Mouse (Mus musculus) kidney, postnatal 0 days (tissue): ENCODE data around the gene Fibcd1. TPM values are rescaled to one million over a fixed set of nuclear protein-coding genes. Genes with fewer than 3 reads are reported as not detected.
A peak's percentile ranks its signal among the peaks of the same experiment; 100 is the strongest.

ENCODE experiments used
- ATAC-seq: fragments of 200-750 bp; cut with Nextera tagmentation; replicated peaks from 2 replicates; pipeline ENCODE4 v1.8.0; 2017; ENCODE audit warnings: low read depth, moderate number of reproducible peaks, moderate TSS enrichment, moderate library complexity; ENCODE audit not compliant: low FRiP score
- DNase-seq: peaks from one replicate; pipeline ENCODE4 v3.0.0-alpha.2; 2016; ENCODE audit warnings: low spot score
- H3K27ac ChIP-seq: fragments of 300-500 bp; sonication (generic); 2 replicates; pipeline ENCODE4 v1.5.1; 2014; ENCODE audit warnings: mild to moderate bottlenecking
- H3K27me3 ChIP-seq: fragments of 300-500 bp; sonication (generic); 2 replicates; pipeline ENCODE4 v1.6.1; 2014; ENCODE audit warnings: low read length, mixed read lengths; ENCODE audit not compliant: insufficient read depth
- H3K36me3 ChIP-seq: fragments of 300-500 bp; sonication (generic); 2 replicates; pipeline ENCODE4 v1.6.1; 2014; ENCODE audit warnings: low read length, mixed read lengths; ENCODE audit not compliant: insufficient read depth
- H3K4me1 ChIP-seq: fragments of 300-500 bp; sonication (generic); replicated peaks from 2 replicates; pipeline ENCODE4 v1.6.1; 2014; ENCODE audit warnings: antibody characterized with exemption, low read length, mixed read lengths; ENCODE audit not compliant: insufficient read depth
- H3K4me2 ChIP-seq: fragments of 300-500 bp; sonication (generic); 2 replicates; pipeline ENCODE4 v1.6.1; 2014; ENCODE audit warnings: mild to moderate bottlenecking, low read length, moderate library complexity, mixed read lengths
- H3K4me3 ChIP-seq: fragments of 300-500 bp; sonication (generic); replicated peaks from 2 replicates; pipeline ENCODE4 v1.5.1; 2014; ENCODE audit warnings: low read depth, low read length
- H3K9ac ChIP-seq: fragments of 300-500 bp; sonication (generic); 2 replicates; pipeline ENCODE4 v1.6.1; 2014; ENCODE audit warnings: low read depth, low read length
- H3K9me3 ChIP-seq: fragments of 300-500 bp; sonication (generic); replicated peaks from 2 replicates; pipeline ENCODE4 v1.6.1; 2016; ENCODE audit warnings: low read length, inconsistent platforms, mixed read lengths
- CTCF ChIP-seq: IDR thresholded peaks from 2 replicates; pipeline ENCODE4 v1.5.1; 2016; ENCODE audit warnings: antibody characterized with exemption, low read depth, mild to moderate bottlenecking, moderate library complexity
- WGBS: fragments of 180-500 bp; shearing (Covaris S2); extraction: QIAGEN DNeasy Blood & Tissue Kit; methylation state at CpG from one replicate; pipeline ENCODE4 v1.1.7; 2014; 5-methylcytosine and 5-hydroxymethylcytosine counted together
- polyA plus RNA-seq: library from polyadenylated mRNA; unstranded; fragments of >200 nt; fragmentation: Nextera tagmentation; extraction: Ambion mirVana; gene quantifications from 2 replicates; pipeline ENCODE4 v1.2.1, GENCODE M21; 2015

Gene Fibcd1
- polyA plus RNA-seq, 1 experiment from 2014 or later = 0.75 TPM

- ATAC-seq (no peak), DNase-seq (peak; percentile 90)
- Histone ChIP-seq H3K4me3 (no peak overlapping the region), H3K4me2 (no peak overlapping the region), H3K4me1 (0 out of 2 replicates have a peak, but pooled peaks cover 3% of the 10 kb centered on the region), H3K27ac (no peak overlapping the region), H3K27me3 (no peaks in the 10 kb centered on the region), H3K36me3 (peaks cover 64% of the 10 kb centered on the region), H3K9ac (no peak overlapping the region), H3K9me3 (no peaks in the 10 kb centered on the region)
- TF ChIP-seq CTCF = peak; percentile 94
- 18% methylated on average over 7 of the region's 7 CpGs for WGBS
Observed at GRCm38 (mm10) chr2:31787029-31787428, 58.8 kb downstream of the Fibcd1 start.

GRCm38 (mm10) chr2:31785074-31785473 is 60.7 kb downstream of the Fibcd1 start:
- no peak overlapping the region for H3K9ac ChIP-seq
- ATAC-seq (no peak), DNase-seq (peak; percentile 93)
- no peak overlapping the region for H3K4me3 ChIP-seq
- no peaks in the 10 kb centered on the region for H3K4me1 ChIP-seq
- H3K27me3 ChIP-seq = no peaks in the 10 kb centered on the region
- H3K9me3 ChIP-seq = no peaks in the 10 kb centered on the region
- H3K27ac ChIP-seq = no peak overlapping the region
- H3K36me3 ChIP-seq = peaks cover 64% of the 10 kb centered on the region
- 28% methylated on average over 9 of the region's 9 CpGs for WGBS
- peak; percentile 94 for TF ChIP-seq CTCF
- H3K4me2 ChIP-seq = no peak overlapping the region

GRCm38 (mm10) chr2:31782958-31783602 is 62.7 kb downstream of the Fibcd1 start:
- H3K27me3 ChIP-seq = no peaks in the 10 kb centered on the region
- H3K27ac ChIP-seq = no peak overlapping the region
- no peak overlapping the region for H3K9ac ChIP-seq
- 56% methylated on average over 8 of the region's 8 CpGs for WGBS
- H3K9me3 ChIP-seq = no peaks in the 10 kb centered on the region
- peaks cover 67% of the 10 kb centered on the region for H3K36me3 ChIP-seq
- peak; percentile 73 for ATAC-seq
- peak; percentile 55 for TF ChIP-seq CTCF
- no peak for DNase-seq
- H3K4me1 ChIP-seq = no peaks in the 10 kb centered on the region
- H3K4me2 ChIP-seq = no peak overlapping the region
- no peak overlapping the region for H3K4me3 ChIP-seq

GRCm38 (mm10) chr2:31779258-31779657 is 66.5 kb downstream of the Fibcd1 start:
- no peaks in the 10 kb centered on the region for H3K27me3 ChIP-seq
- no peaks in the 10 kb centered on the region for H3K4me1 ChIP-seq
- H3K4me2 ChIP-seq = no peak overlapping the region
- no peaks in the 10 kb centered on the region for H3K9me3 ChIP-seq
- 89% methylated on average over 2 of the region's 2 CpGs for WGBS
- no peak for TF ChIP-seq CTCF
- ATAC-seq (no peak), DNase-seq (no peak)
- H3K27ac ChIP-seq = no peak overlapping the region
- no peak overlapping the region for H3K4me3 ChIP-seq
- H3K9ac ChIP-seq = no peak overlapping the region
- H3K36me3 ChIP-seq = peaks cover 43% of the 10 kb centered on the region

- H3K27ac ChIP-seq = no peak overlapping the region
- peaks cover 8% of the 10 kb centered on the region for H3K4me1 ChIP-seq
- TF ChIP-seq CTCF = no peak
- no peak overlapping the region for H3K4me2 ChIP-seq
- peaks cover 33% of the 10 kb centered on the region for H3K36me3 ChIP-seq
- DNase-seq (no peak), ATAC-seq (no peak)
- H3K9ac ChIP-seq = no peak overlapping the region
- H3K9me3 ChIP-seq = no peaks in the 10 kb centered on the region
- H3K27me3 ChIP-seq = no peaks in the 10 kb centered on the region
- H3K4me3 ChIP-seq = no peak overlapping the region
- WGBS = 96% methylated on average over 3 of the region's 3 CpGs
Observed at GRCm38 (mm10) chr2:31776479-31776878, 69.3 kb downstream of the Fibcd1 start.

- no peaks in the 10 kb centered on the region for H3K9me3 ChIP-seq
- H3K36me3 ChIP-seq = no peaks in the 10 kb centered on the region
- H3K4me2 ChIP-seq = peak overlapping the region; percentile 25
- peak overlapping the region; percentile 90 for H3K27ac ChIP-seq
- no peak overlapping the region for H3K4me3 ChIP-seq
- DNase-seq (peak; percentile 88), ATAC-seq (peak; percentile 67)
- peaks cover 44% of the 10 kb centered on the region for H3K4me1 ChIP-seq
- H3K27me3 ChIP-seq = no peaks in the 10 kb centered on the region
- H3K9ac ChIP-seq = no peak overlapping the region
- peak; percentile 46 for TF ChIP-seq CTCF
- 5% methylated on average over 7 of the region's 7 CpGs for WGBS
Observed at GRCm38 (mm10) chr2:31770781-31771441, 74.9 kb downstream of the Fibcd1 start.
